Mouse (Mus musculus) intestine, postnatal 0 days (tissue): ENCODE data around the gene Serac1. TPM values are rescaled to one million over a fixed set of nuclear protein-coding genes. Genes with fewer than 3 reads are reported as not detected.

Experiments
- ATAC-seq: fragments of 200-750 bp; cut with Nextera tagmentation; 2 replicates; pipeline ENCODE4 v1.8.0; 2017; ENCODE audit warnings: mild to moderate bottlenecking, moderate TSS enrichment, moderate library complexity
- H3K27ac ChIP-seq: fragments of 300-500 bp; sonication (generic); 2 replicates; pipeline ENCODE4 v1.5.1; 2014; ENCODE audit warnings: mild to moderate bottlenecking, low read depth, low read length, moderate library complexity
- H3K27me3 ChIP-seq: fragments of 300-500 bp; sonication (generic); replicated peaks from 2 replicates; pipeline ENCODE4 v1.6.1; 2014; ENCODE audit warnings: low read length, mixed read lengths; ENCODE audit not compliant: control insufficient read depth, insufficient read depth
- H3K36me3 ChIP-seq: fragments of 300-500 bp; sonication (generic); 2 replicates; pipeline ENCODE4 v1.6.1; 2014; ENCODE audit warnings: mild to moderate bottlenecking, moderate library complexity; ENCODE audit not compliant: control insufficient read depth, insufficient read depth
- H3K4me1 ChIP-seq: fragments of 300-500 bp; sonication (generic); replicated peaks from 2 replicates; pipeline ENCODE4 v1.6.1; 2014; ENCODE audit warnings: antibody characterized with exemption, low read length, mixed read lengths; ENCODE audit not compliant: control insufficient read depth, insufficient read depth
- H3K4me2 ChIP-seq: fragments of 300-500 bp; sonication (generic); replicated peaks from 2 replicates; pipeline ENCODE4 v1.6.1; 2014; ENCODE audit warnings: low read depth, mild to moderate bottlenecking, moderate library complexity
- H3K4me3 ChIP-seq: fragments of 300-500 bp; sonication (generic); 2 replicates; pipeline ENCODE4 v1.5.1; 2014; ENCODE audit warnings: low read depth, low read length
- H3K9ac ChIP-seq: fragments of 300-500 bp; sonication (generic); 2 replicates; pipeline ENCODE4 v1.6.1; 2014; ENCODE audit warnings: mild to moderate bottlenecking, low read depth, low read length
- H3K9me3 ChIP-seq: fragments of 300-500 bp; sonication (generic); 2 replicates; pipeline ENCODE4 v1.6.1; 2016; ENCODE audit warnings: mixed run types; ENCODE audit not compliant: control insufficient read depth
- CTCF ChIP-seq: sonication (generic); IDR thresholded peaks from 2 replicates; pipeline ENCODE4 v1.5.1; 2016; ENCODE audit warnings: low read depth, mild to moderate bottlenecking, control low read depth, antibody characterized with exemption, moderate library complexity
- WGBS: fragments of 180-500 bp; shearing (Covaris S2); extraction: QIAGEN DNeasy Blood & Tissue Kit; methylation state at CpG from one replicate; pipeline ENCODE4 v1.1.7; 2014; 5-methylcytosine and 5-hydroxymethylcytosine counted together
- polyA plus RNA-seq: library from polyadenylated mRNA; unstranded; fragments of >200 nt; fragmentation: Nextera tagmentation; extraction: Ambion mirVana; gene quantifications from 2 replicates; pipeline ENCODE4 v1.2.1, GENCODE M21; 2015

The Serac1 gene
- polyA plus RNA-seq, 1 experiment from 2014 or later = 2.5 TPM

GRCm38 (mm10) chr17:6083323-6083890, 3.9 kb upstream of the Serac1 start:
- no peak overlapping the region for H3K9ac ChIP-seq
- H3K4me1 ChIP-seq = 0 out of 2 replicates have a peak, but pooled peaks cover 5% of the 10 kb centered on the region
- peaks cover 25% of the 10 kb centered on the region for H3K36me3 ChIP-seq
- no peak overlapping the region for H3K4me2 ChIP-seq
- ATAC-seq = no peak
- WGBS = 74% methylated on average over 5 of the region's 5 CpGs
- TF ChIP-seq CTCF = no peak
- no peaks in the 10 kb centered on the region for H3K9me3 ChIP-seq
- H3K27me3 ChIP-seq = no peaks in the 10 kb centered on the region
- H3K4me3 ChIP-seq = no peak overlapping the region
- 0 out of 2 replicates have a peak overlapping the region, but pooled peaks have one; percentile 35 for H3K27ac ChIP-seq

DNA sequence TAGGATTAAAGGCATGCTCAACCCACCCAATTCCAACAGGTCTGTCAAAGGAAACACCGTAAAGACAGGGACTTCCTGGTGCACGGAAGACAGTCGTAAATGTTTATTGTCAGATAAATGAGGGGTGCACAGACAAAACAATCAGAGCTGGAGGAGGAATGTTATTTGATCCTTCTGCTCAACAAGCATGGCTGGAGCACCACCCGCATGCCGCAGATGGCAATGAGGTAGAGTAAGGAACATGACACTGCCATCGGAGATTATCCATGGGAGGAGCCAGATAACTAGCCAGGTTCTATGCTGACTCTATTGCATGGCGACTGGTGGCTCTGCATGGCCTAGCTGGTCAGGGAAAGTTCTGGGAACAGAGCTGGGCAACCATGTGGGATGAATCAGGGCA, 6.1 kb downstream of the Serac1 start:
- 29% methylated on average over 7 of the region's 7 CpGs for WGBS
- peaks cover 41% of the 10 kb centered on the region for H3K36me3 ChIP-seq
- H3K4me3 ChIP-seq = no peak overlapping the region
- H3K9ac ChIP-seq = no peak overlapping the region
- 0 out of 2 replicates have a peak, but pooled peaks cover under 1% of the 10 kb centered on the region for H3K4me1 ChIP-seq
- no peak overlapping the region for H3K27ac ChIP-seq
- no peak for TF ChIP-seq CTCF
- H3K9me3 ChIP-seq = no peaks in the 10 kb centered on the region
- ATAC-seq = peak; percentile 20; the same call in 1 of the 2 replicates
- no peak overlapping the region for H3K4me2 ChIP-seq
- no peaks in the 10 kb centered on the region for H3K27me3 ChIP-seq

- no peak overlapping the region for H3K4me3 ChIP-seq
- no peak for ATAC-seq
- WGBS = 79% methylated on average over 6 of the region's 6 CpGs
- no peaks in the 10 kb centered on the region for H3K4me1 ChIP-seq
- H3K36me3 ChIP-seq = peaks cover 64% of the 10 kb centered on the region
- no peak overlapping the region for H3K27ac ChIP-seq
- TF ChIP-seq CTCF = no peak
- H3K9me3 ChIP-seq = no peaks in the 10 kb centered on the region
- H3K9ac ChIP-seq = no peak overlapping the region
- no peak overlapping the region for H3K4me2 ChIP-seq
- no peaks in the 10 kb centered on the region for H3K27me3 ChIP-seq
These were observed 9.7 kb downstream of the Serac1 start for GRCm38 (mm10) chr17:6069866-6070265.

DNA sequence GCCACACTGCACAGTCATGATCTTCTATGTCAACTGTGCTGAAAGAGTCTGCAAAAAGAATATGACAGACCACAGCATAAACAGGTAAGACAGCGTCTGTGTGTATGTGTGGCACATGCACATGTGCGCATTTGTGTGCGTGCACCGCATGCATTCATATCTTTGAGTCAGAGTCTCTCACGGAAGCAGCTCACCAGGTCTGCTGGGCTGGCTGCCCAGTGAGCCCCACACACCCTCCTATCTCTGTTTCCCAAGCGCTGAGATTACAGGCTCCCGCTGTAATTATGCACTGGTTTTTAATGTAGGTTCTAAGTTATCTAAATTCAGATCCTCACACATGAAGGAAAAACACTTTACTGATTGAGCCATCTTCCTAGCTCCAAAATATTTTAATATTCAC, 11.9 kb downstream of the Serac1 start:
- no peak for TF ChIP-seq CTCF
- no peaks in the 10 kb centered on the region for H3K27me3 ChIP-seq
- H3K4me3 ChIP-seq = no peak overlapping the region
- peaks cover 69% of the 10 kb centered on the region for H3K36me3 ChIP-seq
- 93% methylated on average over 7 of the region's 7 CpGs for WGBS
- H3K27ac ChIP-seq = no peak overlapping the region
- H3K9ac ChIP-seq = no peak overlapping the region
- no peak for ATAC-seq
- no peak overlapping the region for H3K4me2 ChIP-seq
- no peaks in the 10 kb centered on the region for H3K4me1 ChIP-seq
- no peaks in the 10 kb centered on the region for H3K9me3 ChIP-seq

GRCm38 (mm10) chr17:6066021-6066420, 13.5 kb downstream of the Serac1 start:
- no peak overlapping the region for H3K4me3 ChIP-seq
- no peaks in the 10 kb centered on the region for H3K9me3 ChIP-seq
- ATAC-seq = no peak
- H3K27me3 ChIP-seq = no peaks in the 10 kb centered on the region
- H3K4me2 ChIP-seq = no peak overlapping the region
- H3K9ac ChIP-seq = no peak overlapping the region
- TF ChIP-seq CTCF = no peak
- no peak overlapping the region; the same call in 1 of the 2 replicates for H3K27ac ChIP-seq
- no peaks in the 10 kb centered on the region for H3K4me1 ChIP-seq
- 81% methylated on average over 2 of the region's 2 CpGs for WGBS
- peaks cover 56% of the 10 kb centered on the region for H3K36me3 ChIP-seq

GRCm38 (mm10) chr17:6063532-6063931, 16.0 kb downstream of the Serac1 start:
- Histone ChIP-seq H3K9me3 (no peaks in the 10 kb centered on the region), H3K27ac (no peak overlapping the region), H3K9ac (no peak overlapping the region), H3K4me1 (no peaks in the 10 kb centered on the region), H3K36me3 (peaks cover 55% of the 10 kb centered on the region), H3K4me2 (no peak overlapping the region), H3K27me3 (no peaks in the 10 kb centered on the region), H3K4me3 (no peak overlapping the region)
- no peak for TF ChIP-seq CTCF
- ATAC-seq = no peak
- 82% methylated on average over 5 of the region's 5 CpGs for WGBS
